Mouse (Mus musculus): ENCODE measurements around the gene Xlr3b. TPM values are rescaled to one million over a fixed set of nuclear protein-coding genes. Genes with fewer than 3 reads are reported as not detected.
"Not testable (repeated sequence)": the region's sequence is repeated elsewhere in the genome, so short reads cannot be mapped to it uniquely, and the experiment has no call there.

Gene Xlr3b
- polyA plus RNA-seq, 1 experiment: 0.90 TPM

DNA sequence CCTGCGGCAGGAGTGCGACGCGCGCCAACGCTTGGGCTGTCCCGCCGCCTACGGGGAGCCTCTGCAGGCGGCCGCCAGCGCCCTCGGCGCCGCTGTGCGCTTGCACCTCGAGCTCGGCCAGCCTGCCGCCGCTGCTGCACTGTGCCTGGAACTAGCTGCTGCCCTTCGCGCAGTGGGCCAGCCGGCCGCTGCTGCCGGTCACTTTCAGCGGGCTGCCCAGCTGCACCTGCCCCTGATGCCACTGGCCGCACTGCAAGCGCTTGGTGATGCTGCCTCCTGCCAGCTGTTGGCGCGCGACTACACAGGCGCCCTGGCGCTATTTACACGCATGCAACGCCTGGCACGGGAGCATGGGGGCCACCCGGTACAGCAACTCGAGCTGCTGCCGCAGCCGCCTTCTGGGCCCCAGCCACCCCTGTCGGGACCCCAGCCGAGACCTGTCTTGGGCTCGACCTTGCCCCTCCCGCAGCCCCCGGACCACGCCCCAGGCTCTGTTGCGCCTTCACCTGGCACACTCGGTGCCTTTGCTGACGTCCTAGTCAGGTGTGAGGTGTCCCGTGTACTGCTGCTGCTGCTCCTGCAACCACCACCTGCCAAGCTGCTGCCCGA lies 36.7 kb downstream of the Xlr3b start:
- TF ChIP-seq CTCF (IDR thresholded peaks at IDR 0.05; ENCODE audit: control insufficient read depth, insufficient read depth, insufficient replicate concordance, low read depth, low read length) (no peak), POLR2A (IDR thresholded peaks at IDR 0.05; ENCODE audit: control insufficient read depth, low read depth, low read length) (no peak; the same call in 1 of the 2 replicates)
- peak overlapping the region; percentile 89 for H3K27ac ChIP-seq (ENCODE audit: control insufficient read depth, insufficient read depth, low read depth, low read length)
- peak overlapping the region; percentile 95 for H3K4me3 ChIP-seq (ENCODE audit: control insufficient read depth, low read depth, low read length)
- no peaks in the 10 kb centered on the region for H3K36me3 ChIP-seq (ENCODE audit: control insufficient read depth, insufficient read depth, low read length)
- no peaks in the 10 kb centered on the region for H3K27me3 ChIP-seq (ENCODE audit: control insufficient read depth, insufficient read depth, low read length)
- no peaks in the 10 kb centered on the region; the same call in 1 of the 2 replicates for H3K4me1 ChIP-seq (ENCODE audit: control insufficient read depth, insufficient read depth, low read length)

DNA sequence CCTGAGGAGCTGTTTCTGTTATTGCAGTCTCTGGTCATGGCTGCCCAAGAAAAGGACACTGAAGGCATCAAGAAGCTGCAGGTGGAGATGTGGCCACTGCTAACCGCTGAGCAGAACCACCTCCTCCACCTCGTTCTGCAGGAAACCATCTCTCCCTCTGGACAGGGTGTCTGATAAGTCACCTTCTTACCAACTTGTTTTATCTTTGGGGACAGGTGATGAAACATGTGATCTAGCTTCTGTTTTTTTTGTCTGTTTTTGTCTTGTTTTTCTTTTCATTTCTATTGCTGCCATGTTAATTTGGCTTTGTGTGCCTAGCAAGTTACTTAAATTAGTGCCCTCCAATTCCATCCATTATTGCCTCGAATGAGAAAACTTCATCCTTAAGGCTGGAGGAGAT lies 37.3 kb downstream of the Xlr3b start:
- TF ChIP-seq CTCF (IDR thresholded peaks at IDR 0.05; ENCODE audit: control insufficient read depth, insufficient read depth, insufficient replicate concordance, low read depth, low read length) (no peak), POLR2A (IDR thresholded peaks at IDR 0.05; ENCODE audit: control insufficient read depth, low read depth, low read length) (no peak)
- Histone ChIP-seq H3K27me3 (ENCODE audit: control insufficient read depth, insufficient read depth, low read length) (no peaks in the 10 kb centered on the region), H3K4me3 (ENCODE audit: control insufficient read depth, low read depth, low read length) (peak overlapping the region; percentile 95), H3K36me3 (ENCODE audit: control insufficient read depth, insufficient read depth, low read length) (no peaks in the 10 kb centered on the region), H3K27ac (ENCODE audit: control insufficient read depth, insufficient read depth, low read depth, low read length) (no peak overlapping the region), H3K4me1 (ENCODE audit: control insufficient read depth, insufficient read depth, low read length) (no peaks in the 10 kb centered on the region; the same call in 1 of the 2 replicates)

DNA sequence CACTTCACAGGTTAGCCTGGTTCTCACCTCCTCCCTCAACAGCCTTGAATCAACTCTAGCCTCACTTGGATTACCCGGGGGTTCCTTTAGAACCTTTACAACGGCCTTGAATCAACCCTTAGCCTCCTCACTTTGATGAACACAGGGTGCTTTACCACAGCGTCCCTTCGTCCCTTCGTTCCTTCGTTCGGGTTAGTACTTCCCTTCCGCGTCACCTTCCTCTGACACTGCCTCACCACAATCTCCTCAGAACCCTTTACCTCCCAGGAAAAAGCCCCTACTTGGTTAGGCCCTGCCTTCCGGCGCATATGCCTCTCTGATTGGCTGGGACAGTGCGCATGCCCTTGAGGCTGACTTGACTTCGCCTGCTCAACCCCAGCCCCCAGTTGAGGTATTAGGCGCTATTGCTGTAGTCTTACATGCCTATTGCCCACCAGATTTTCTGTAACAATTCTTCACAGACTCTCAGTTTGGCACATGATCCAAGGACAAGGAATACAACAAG lies 50.9 kb downstream of the Xlr3b start, which contains the start of gene Xlr4c:
Gene Xlr4c, minus strand, starts transcription at position 310 of the 505 bp plus-strand sequence.
- H3K36me3 ChIP-seq (ENCODE audit: control insufficient read depth, insufficient read depth, low read length); H3K4me1 ChIP-seq (ENCODE audit: control insufficient read depth, insufficient read depth, low read length); H3K4me3 ChIP-seq (ENCODE audit: control insufficient read depth, low read depth, low read length); H3K27me3 ChIP-seq (ENCODE audit: control insufficient read depth, insufficient read depth, low read length); H3K27ac ChIP-seq (ENCODE audit: control insufficient read depth, insufficient read depth, low read depth, low read length): not testable (repeated sequence)

Other genes with a start within 250 kb of the Xlr3b start
- 14.0 and 14.2 TPM in 2 replicates for gene Zfp185, start 204.9 kb upstream of the Xlr3b start, polyA plus RNA-seq (2012; rRNA removed)
- 1.7 and 2.0 TPM in 2 replicates for gene Pnma5, start 155.1 kb upstream of the Xlr3b start, polyA plus RNA-seq (2012; rRNA removed)
- 0.10 and 0.16 TPM in 2 replicates for gene Pnma3, start 127.4 kb upstream of the Xlr3b start, polyA plus RNA-seq (2012; rRNA removed)
- 0.59 and 1.1 TPM in 2 replicates for gene Xlr4a, start 109.7 kb upstream of the Xlr3b start, polyA plus RNA-seq (2012; rRNA removed)
- gene Xlr3a, start 95.1 kb upstream of the Xlr3b start, polyA plus RNA-seq (2012; rRNA removed): 0.70 and 1.7 TPM in 2 replicates
- gene Gm14685, start 75.2 kb upstream of the Xlr3b start, polyA plus RNA-seq (2012; rRNA removed): 1.9 and 2.2 TPM in 2 replicates
- gene Xlr5b, start 43.4 kb upstream of the Xlr3b start, polyA plus RNA-seq (2012; rRNA removed): 0.91 and 1.4 TPM in 2 replicates
- 1.2 and 2.5 TPM in 2 replicates for gene DXBay18, start 42.8 kb upstream of the Xlr3b start, polyA plus RNA-seq (2012; rRNA removed)
- gene Spin2d, start 15.2 kb upstream of the Xlr3b start, polyA plus RNA-seq (2012; rRNA removed): 0.91 and 1.3 TPM in 2 replicates
- gene Xlr4b, start 22.1 kb downstream of the Xlr3b start, polyA plus RNA-seq (2012; rRNA removed): 0.85 and 1.4 TPM in 2 replicates
- gene F8a, start 36.1 kb downstream of the Xlr3b start, polyA plus RNA-seq (2012; rRNA removed): 3.6 and 3.8 TPM in 2 replicates
- gene Xlr4c, start 50.9 kb downstream of the Xlr3b start, polyA plus RNA-seq (2012; rRNA removed): 0.97 and 2.3 TPM in 2 replicates
- 0.51 and 1.0 TPM in 2 replicates for gene Xlr3c, start 73.2 kb downstream of the Xlr3b start, polyA plus RNA-seq (2012; rRNA removed)
- gene Xlr5a, start 100.8 kb downstream of the Xlr3b start, polyA plus RNA-seq (2012; rRNA removed): 0.71 and 1.1 TPM in 2 replicates
- gene Xlr5c, start 100.8 kb downstream of the Xlr3b start, polyA plus RNA-seq (2012; rRNA removed): 0.99 and 1.1 TPM in 2 replicates
- 0.29 and 0.48 TPM in 2 replicates for gene Gm45015, start 144.6 kb downstream of the Xlr3b start, polyA plus RNA-seq (2012; rRNA removed)
- 5.3 and 7.4 TPM in 2 replicates for gene Zfp275, start 150.4 kb downstream of the Xlr3b start, polyA plus RNA-seq (2012; rRNA removed)
- gene Gm18336, start 206.5 kb downstream of the Xlr3b start, polyA plus RNA-seq (2012; rRNA removed): 0.93 and 1.6 TPM in 2 replicates
- gene Zfp92, start 218.9 kb downstream of the Xlr3b start, polyA plus RNA-seq (2012; rRNA removed): 0.14 and 0.19 TPM in 2 replicates
- gene Trex2, start 243.1 kb downstream of the Xlr3b start, polyA plus RNA-seq (2012; rRNA removed): not detected in 2 replicates